In genomic region chr14:19751025-19751771, GRCm38 (mm10) we compare ENCODE assay signal across 8 mouse cellular contexts. TPM values are rescaled to one million over a fixed set of nuclear protein-coding genes. Genes with fewer than 3 reads are reported as not detected.
DNase-seq lines count a peak whose midpoint lies in the region; ATAC-seq lines count a peak whose summit lies in the region.

TSS of gene Nid2 (plus strand) at chr14:19751265.

- H3K4me3 ChIP-seq in intestine, embryonic 16.5 days (ENCODE audit: low read length), result peak within 1 kb of the TSS; percentile 68
- peak within 1 kb of the TSS; percentile 67 for H3K4me3 ChIP-seq in limb, embryonic 10.5 days
- peak within 1 kb of the TSS; percentile 47 for H3K4me3 ChIP-seq in midbrain, embryonic 11.5 days (ENCODE audit: low read depth, low read length)

- under 1% methylated on average over 44 of the region's 45 CpGs for WGBS in intestine, embryonic 16.5 days
- WGBS in limb, embryonic 10.5 days, result under 1% methylated on average over 45 of the region's 45 CpGs
- WGBS in midbrain, embryonic 11.5 days, result under 1% methylated on average over 42 of the region's 45 CpGs

- no peaks in the 10 kb centered on the region for H3K9me3 ChIP-seq in intestine, embryonic 16.5 days (ENCODE audit: control insufficient read depth, low read length)
- H3K9me3 ChIP-seq in limb, embryonic 10.5 days (replicated peaks), result no peaks in the 10 kb centered on the region
- no peaks in the 10 kb centered on the region for H3K9me3 ChIP-seq in midbrain, embryonic 11.5 days (ENCODE audit: control insufficient read depth, low read length)

- peak; percentile 78 for DNase-seq in adrenal gland, adult 8-10 months
- peak; percentile 94 for DNase-seq in embryo, embryonic 9.5 days (ENCODE audit: extremely low spot score)
- peak; percentile 96 for DNase-seq in limb, embryonic 10.5 days (ENCODE audit: low spot score)
- DNase-seq in midbrain, embryonic 11.5 days (ENCODE audit: low spot score, missing footprints), result peak; percentile 98
- peak; percentile 92 for DNase-seq in skeletal muscle tissue, adult 2 months (ENCODE audit: low read depth, low spot score)
- DNase-seq in T-cell, adult 2 months (ENCODE audit: low spot score), result no peak

- no peaks in the 10 kb centered on the region for H3K36me3 ChIP-seq in intestine, embryonic 16.5 days (ENCODE audit: control insufficient read depth, insufficient read depth, low read length)
- peaks cover 28% of the 10 kb centered on the region for H3K36me3 ChIP-seq in limb, embryonic 10.5 days
- H3K36me3 ChIP-seq in midbrain, embryonic 11.5 days (ENCODE audit: control insufficient read depth, insufficient read depth, low read length), result no peaks in the 10 kb centered on the region

- H3K9ac ChIP-seq in intestine, embryonic 16.5 days (ENCODE audit: low read depth, low read length), result peak within 1 kb of the TSS; percentile 72
- peak within 1 kb of the TSS; percentile 55 for H3K9ac ChIP-seq in midbrain, embryonic 11.5 days (ENCODE audit: low read length)

- peak; percentile 95 for ATAC-seq in granulocyte monocyte progenitor cell, adult 5-6 weeks (replicated peaks; ENCODE audit: poor library complexity, severe bottlenecking)
- ATAC-seq in intestine, embryonic 16.5 days, result peak; percentile 97
- ATAC-seq in midbrain, embryonic 11.5 days (ENCODE audit: low FRiP score), result peak; percentile 96

- H3K4me2 ChIP-seq in intestine, embryonic 16.5 days (ENCODE audit: low read depth, low read length), result peak within 1 kb of the TSS; percentile 94
- H3K4me2 ChIP-seq in midbrain, embryonic 11.5 days, result peak within 1 kb of the TSS; percentile 93

- H3K4me1 ChIP-seq in intestine, embryonic 16.5 days (ENCODE audit: control insufficient read depth, insufficient read depth, low read length), result peaks cover 24% of the 10 kb centered on the region
- peaks cover 56% of the 10 kb centered on the region for H3K4me1 ChIP-seq in limb, embryonic 10.5 days
- H3K4me1 ChIP-seq in midbrain, embryonic 11.5 days (ENCODE audit: control insufficient read depth, insufficient read depth, low read length), result peaks cover 20% of the 10 kb centered on the region

- 0 out of 2 replicates have a peak, but pooled peaks cover 2% of the 10 kb centered on the region for H3K27me3 ChIP-seq in intestine, embryonic 16.5 days (replicated peaks; ENCODE audit: control insufficient read depth, insufficient read depth, low read length)
- no peaks in the 10 kb centered on the region for H3K27me3 ChIP-seq in limb, embryonic 10.5 days (ENCODE audit: low read depth, poor library complexity, severe bottlenecking)
- peaks cover 15% of the 10 kb centered on the region for H3K27me3 ChIP-seq in midbrain, embryonic 11.5 days (ENCODE audit: control insufficient read depth, insufficient read depth, low read length)

- H3K27ac ChIP-seq in intestine, embryonic 16.5 days (ENCODE audit: low read length), result peak within 1 kb of the TSS; percentile 59
- H3K27ac ChIP-seq in limb, embryonic 10.5 days, result peak within 1 kb of the TSS; percentile 99
- no peak within 1 kb of the TSS for H3K27ac ChIP-seq in midbrain, embryonic 11.5 days (ENCODE audit: low read depth, low read length)

RNA-seq across cellular contexts. Expression of gene Nid2, which starts in this region (rescaled TPM):
- 10 to 100 TPM; 12.2 to 21.4 (median 17.3) TPM for total RNA-seq in adrenal gland, adult 8-10 months (2022)
- total RNA-seq in granulocyte monocyte progenitor cell, adult 5-6 weeks (2014; fragmentation: Nextera tagmentation), result not detected in 2 replicates
- total RNA-seq in granulocyte monocyte progenitor cell, adult 5-6 weeks (2017), result 0.26 and 0.34 TPM in 2 replicates
- polyA plus RNA-seq in intestine, embryonic 16.5 days (2015; fragmentation: Nextera tagmentation; extraction: Ambion mirVana), result 63.8 and 68.6 TPM in 2 replicates
- 98.5 TPM in 2 replicates for polyA plus RNA-seq in limb, embryonic 10.5 days (2016; fragmentation: Nextera tagmentation; extraction: Ambion mirVana)
- polyA plus RNA-seq in midbrain, embryonic 11.5 days (2014; fragmentation: Nextera tagmentation; extraction: Ambion mirVana), result 30.0 and 32.2 TPM in 2 replicates

Comparison
In these comparisons a context has a peak if more than half of its experiments do, and no peak if none do; other contexts are left out.
1. RNA of gene Nid2 (total RNA-seq): 12.2 to 21.4 TPM in adrenal gland, adult 8-10 months; 0.26 to 0.34 TPM in granulocyte monocyte progenitor cell, adult 5-6 weeks; every median in the first group is over 4 times any median in the second.
2. Peak in ATAC-seq in granulocyte monocyte progenitor cell, adult 5-6 weeks; RNA of the gene not detected or under 1 TPM.
3. Peak in every context shown above with its lines, with median percentiles within 50 percentile points of each other: ATAC-seq and H3K4me3 ChIP-seq.